Mouse (Mus musculus) heart, postnatal 0 days (tissue): ENCODE results near the gene Slc16a11.

Experiments
- CTCF ChIP-seq: IDR thresholded peaks from 2 replicates; pipeline ENCODE4 v1.5.1; 2016; ENCODE audit warnings: antibody characterized with exemption, control low read depth, low read depth
- EP300 ChIP-seq: IDR thresholded peaks from 2 replicates; pipeline ENCODE4 v1.6.1; 2016; ENCODE audit warnings: antibody characterized with exemption, low read depth

DNA sequence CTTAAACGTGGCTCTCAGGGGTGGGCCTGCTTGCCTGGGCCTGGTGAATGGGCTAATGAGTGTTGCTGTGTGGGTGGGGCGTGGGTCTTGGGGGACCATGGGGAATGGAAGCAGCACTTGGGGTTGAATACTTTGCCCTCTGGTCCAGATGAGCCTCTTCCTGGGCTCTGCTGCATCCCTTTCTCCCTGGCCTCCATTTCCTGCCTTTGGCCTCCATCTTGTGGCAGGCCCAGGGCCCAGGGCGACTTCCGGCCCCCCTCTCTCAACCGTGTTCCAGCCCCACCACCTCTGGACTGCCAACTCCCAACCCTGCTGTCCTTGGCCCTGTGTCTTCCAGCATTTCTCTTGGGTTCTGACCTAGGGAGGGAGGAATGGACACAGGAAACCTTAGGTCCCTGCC is 21.5 kb downstream of the Slc16a11 start:
- TF ChIP-seq CTCF (no peak), EP300 (no peak)
